Mouse (Mus musculus): Measurements from ENCODE around the gene Bcam.

Gene Bcam

DNA sequence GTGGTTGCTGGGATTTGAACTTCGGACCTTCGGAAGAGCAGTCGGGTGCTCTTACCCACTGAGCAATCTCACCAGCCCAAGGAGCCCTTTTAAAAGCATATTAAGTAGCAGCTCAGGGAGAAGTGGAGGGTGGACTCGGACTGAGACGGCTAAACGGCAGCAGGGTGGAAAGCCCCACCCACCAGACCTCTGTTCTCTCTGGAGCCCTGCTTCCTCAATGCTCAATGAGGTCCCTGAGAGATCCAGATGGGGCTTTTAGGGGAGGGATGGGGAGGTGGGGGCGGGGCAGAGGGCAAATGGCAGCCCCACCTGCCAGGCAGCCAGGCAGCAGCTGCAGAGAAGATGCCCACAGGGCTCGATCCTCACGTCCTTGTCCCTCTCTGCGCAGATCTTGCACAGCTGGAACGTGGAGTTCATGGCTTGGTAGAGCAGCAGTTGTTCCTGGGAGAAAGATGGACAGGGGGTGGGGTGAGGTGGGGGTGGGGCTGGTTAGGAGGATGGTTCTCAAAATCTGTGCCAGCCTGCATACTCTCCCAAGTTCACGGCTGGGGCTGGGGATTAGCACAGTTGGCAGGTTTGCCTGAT is 15.2 kb upstream of the Bcam start:
- DNase-seq (ENCODE audit: low read depth, low spot score) = no peak

DNA sequence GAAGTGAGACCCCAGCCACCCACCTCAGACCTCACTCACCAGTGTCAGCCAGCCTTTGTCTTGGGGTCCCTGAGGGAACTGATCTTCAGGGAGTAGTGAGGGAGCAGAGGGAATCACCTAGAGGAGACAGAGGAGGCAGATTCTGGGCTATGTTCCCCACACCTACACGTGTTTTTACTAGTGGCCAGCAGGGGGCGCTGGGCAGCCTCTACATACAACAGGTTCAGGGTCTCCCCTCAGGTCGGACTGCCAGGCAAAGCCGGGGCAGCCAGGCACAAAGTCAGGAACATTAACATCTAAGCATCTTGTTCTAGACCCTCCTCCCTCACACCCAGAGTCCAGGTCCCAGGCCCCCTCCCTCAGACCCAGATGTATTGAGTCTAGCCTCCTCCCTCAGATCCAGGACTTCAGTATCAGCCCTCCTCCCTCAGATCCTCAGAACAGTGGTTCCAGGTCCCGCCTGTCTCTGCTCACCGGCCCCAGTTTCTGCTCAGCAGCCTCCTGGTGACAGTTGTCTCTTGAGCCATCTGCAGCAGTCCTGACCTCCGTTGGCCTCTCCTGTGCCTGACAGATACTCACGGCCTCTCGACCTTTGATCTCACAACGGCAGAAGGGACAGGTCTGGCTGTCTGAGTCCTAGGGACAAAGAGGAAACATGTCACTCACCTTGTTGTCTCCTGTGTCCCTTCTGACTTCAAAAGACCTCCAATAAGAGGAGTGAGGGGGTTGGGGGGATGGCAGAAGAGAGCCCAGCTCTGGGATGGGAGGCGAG is 14.1 kb upstream of the Bcam start:
- DNase-seq (ENCODE audit: low read depth, low spot score) = no peak

DNA sequence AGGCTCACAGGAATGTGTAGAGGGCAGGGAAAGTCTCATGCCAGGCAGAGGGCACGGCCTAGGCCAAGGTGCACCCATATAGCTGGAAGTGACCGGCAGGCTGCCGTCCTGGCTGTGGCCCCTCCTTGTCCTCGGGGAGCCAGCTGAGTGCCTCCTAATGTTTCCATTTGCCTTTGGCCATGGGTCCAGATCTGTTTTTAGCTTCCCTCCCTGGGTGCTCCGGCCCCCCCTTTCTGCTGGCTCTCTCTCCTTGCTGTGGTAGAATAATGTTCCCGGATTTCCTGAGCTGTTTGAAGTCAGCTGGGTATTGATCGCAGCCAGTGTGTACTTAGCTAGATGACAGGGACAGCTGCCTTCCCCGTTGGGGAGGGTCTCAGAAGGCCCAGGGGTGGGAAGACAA is 12.8 kb upstream of the Bcam start:
- DNase-seq (ENCODE audit: low read depth, low spot score) = no peak

DNA sequence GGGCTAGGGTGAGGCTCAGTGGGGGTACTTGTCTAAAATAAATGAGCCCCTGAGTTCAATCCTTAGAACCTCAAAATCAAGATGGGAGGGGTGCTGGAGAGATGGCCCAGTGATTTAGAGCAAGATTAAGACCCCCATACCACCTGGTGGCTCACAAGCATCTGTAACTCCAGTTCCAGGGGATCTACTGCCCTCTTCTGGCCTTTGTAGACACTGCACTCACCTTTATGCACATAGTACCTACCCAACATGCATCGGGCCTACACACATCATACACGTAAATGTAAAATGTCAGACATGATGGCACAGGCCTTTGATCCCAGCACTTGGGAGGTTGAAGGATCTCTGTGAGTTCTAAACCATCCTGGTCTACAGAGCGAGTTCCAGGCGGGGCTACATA is 11.8 kb upstream of the Bcam start:
- no peak for DNase-seq (ENCODE audit: low read depth, low spot score)

DNA sequence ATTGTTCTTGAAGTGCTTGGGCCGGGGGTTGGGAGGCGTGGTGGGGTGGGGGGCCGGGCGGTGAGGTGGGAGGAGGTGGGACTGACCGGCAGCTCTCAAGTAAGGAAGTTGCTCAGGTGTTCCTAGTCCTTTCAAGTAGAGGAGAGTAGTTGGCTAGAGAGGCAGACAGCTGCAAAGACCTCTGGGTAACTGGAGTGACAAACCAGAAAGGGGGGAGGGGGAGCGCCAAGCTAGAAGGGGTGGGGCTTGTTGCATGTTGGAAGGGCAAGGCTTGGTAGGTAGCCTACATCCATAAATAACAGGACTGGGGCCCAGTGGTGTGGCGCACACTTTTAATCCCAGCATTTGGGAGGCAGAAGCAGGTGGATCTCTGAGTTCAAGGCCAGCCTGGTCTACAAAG is 10.9 kb upstream of the Bcam start:
- DNase-seq (ENCODE audit: low read depth, low spot score) = no peak

DNA sequence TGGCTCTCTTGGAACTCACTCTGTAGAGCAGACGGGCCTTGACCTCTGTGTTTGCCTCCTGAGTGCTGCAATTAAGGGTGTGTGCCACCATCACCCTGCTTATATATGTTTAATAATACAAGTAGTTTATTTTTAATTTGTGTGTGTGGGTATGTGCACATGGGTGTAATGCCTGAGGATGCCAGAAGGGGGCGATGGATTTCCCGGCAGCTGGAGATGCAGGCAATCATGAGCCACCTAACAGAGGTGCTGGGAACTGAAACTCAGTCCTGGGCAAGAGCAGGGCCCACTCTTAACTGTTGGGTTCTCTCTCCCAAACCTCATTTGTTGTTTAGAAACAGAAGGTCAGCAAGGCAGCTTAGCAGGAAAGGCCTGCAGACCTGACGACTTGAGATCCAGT is 9.1 kb upstream of the Bcam start:
- no peak for DNase-seq (ENCODE audit: low read depth, low spot score)

DNA sequence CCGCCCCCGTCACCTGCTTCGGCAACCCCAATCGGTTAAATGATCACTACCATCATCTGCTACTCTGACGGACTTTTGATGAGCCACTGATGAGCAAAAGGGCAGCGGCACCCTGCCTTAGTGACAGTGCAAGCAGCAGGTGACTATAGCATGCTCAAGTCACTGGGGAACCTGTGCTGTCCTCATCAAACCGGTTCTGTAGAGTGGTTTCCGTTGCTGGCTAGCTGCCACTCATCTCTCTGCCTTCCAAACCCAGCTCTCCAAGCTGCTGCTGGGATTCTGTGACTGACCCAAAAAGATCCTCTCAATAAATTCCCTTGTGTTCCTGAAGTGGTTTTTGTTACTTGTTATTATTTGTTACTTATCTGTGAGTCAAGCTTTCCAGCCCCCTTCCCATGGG is 7.8 kb upstream of the Bcam start:
- DNase-seq (ENCODE audit: low read depth, low spot score) = no peak

DNA sequence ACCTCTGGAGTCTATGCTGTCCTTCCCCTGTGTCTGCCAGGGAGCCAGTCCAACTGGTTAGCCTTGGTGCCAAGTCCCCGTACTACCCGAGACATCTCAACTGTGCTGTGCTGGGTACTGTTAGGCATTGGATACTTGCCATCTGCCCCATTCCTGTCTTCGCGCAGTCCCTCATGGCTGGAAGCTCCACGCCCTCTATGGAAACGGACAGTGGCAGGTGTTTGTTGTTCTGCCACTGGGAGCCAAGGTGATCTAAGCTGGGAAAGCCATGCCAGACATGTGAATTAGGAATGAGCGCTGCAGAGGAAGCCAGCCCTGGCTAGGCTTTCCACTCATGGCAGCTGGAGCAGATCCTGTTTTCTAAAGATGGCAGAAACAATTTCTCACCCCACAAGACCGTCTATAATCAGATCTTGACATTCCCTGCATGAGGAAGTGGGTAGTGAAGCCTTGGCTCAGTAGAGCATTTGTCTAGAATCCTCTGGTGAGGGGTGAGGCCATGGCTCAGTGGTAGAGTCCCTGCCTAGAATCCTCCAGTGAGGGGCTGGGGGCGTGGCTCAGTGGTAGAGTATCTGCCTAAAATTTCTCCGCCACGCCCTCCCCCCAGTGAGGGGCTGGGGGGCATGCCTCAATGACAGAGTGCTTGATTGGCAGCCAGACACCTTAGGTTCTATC is 6.4 kb upstream of the Bcam start:
- DNase-seq (ENCODE audit: low read depth, low spot score) = no peak

DNA sequence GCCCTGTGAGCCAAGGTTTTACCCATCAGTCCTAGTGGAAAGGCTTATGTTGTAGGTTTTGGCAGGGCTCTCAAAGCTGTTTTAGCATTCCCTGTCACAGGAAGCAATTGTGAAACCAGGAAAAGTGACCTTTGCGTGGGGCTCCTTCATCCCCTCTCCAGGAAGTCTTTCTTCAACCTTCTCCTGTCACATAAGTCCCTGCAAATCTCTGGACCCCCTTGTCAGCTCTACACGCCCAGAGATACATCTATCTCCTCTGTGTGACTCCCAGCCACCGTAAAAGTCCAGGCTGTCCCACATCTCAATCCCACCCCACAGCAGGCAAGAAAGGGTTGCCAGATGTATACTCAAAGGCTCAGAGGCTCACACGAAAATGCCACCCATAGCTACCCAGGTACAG is 866 bp upstream of the Bcam start:
- DNase-seq (ENCODE audit: low read depth, low spot score) = no peak

DNA sequence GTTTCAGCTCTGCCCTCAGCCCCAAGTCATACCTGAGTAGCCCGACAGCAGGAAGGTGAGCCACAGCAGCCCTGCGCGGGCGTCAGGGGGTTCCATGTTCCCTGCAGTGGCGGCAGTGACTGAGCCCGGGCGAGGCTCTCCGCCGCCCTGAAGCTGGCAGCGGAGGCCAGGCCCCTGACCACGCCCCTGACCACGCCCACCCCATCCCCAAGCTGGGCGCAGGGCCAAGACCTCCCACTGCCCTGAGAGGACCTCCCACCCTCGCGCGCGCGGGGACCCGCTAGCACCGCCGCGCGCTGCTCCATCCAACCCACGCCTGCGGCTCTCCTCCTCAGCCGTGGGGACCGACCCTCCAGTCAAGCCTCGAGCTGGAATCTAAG is 451 bp downstream of the Bcam start:
- peak; percentile 67 for DNase-seq (ENCODE audit: low read depth, low spot score)

DNA sequence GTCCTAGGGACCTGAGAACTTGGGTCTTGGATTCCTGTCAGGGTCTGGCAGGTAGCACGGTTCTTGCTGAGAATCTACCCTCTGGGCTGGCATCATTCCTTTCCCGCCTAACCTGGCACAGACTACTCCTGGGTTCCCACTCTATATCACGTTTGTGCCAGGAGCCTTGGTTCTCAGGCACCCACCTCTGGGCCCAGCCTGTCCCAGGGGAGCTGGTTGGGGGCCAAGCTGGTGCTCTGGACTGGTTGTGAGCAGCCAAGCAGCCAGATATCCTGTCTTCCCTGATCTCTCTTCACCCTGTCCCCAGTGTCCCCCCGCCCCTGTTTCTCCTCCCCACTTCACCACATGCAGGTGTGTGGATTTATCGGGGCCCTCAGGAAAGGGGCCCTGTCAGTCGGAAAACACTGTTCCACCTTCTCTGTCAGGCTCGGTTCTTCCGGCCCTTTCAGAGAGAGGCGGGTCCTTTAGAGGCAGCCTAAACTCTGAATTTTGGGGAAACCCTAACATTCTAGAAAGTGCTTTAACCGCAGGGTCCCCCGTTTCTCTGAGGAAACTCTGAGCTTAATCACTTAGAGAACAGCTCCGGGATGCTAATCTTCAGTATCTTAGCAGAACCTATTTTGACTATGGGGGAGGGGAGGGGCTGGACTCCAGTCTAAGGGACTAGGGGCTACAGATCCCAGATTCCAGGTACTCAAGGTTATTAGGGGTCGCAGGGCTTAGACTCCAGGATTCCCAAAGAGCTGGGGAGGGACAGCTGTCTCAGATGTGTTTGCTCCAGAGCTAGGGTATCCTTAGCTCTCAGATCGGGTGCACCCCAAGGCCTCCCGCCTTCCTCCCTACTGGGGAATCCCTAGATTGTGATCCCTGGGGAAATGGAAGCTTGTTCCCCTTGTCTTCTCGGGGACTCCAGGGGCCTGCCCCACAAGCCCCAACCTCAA is 1.1 kb downstream of the Bcam start:
- DNase-seq (ENCODE audit: low read depth, low spot score) = no peak

DNA sequence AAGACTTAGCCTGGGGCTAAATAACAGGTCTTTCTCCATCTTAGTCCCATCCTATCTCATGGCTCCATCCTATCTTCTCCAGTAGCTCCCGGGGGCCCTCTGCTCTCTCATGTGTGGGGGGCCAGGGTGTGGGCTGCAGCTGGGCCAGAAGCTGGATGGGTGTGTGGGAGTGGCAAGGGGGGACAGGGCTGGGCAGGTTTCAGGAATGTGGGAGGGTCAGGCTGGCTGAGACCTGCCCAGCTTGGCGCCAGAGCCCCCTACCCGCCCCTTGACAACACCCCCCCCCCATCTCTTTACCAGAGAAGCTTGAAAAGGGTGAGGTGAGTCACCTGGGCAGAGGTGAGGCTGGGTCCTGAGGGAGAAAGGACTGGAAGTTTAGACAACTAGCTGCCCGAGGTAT is 1.8 kb downstream of the Bcam start:
- DNase-seq (ENCODE audit: low read depth, low spot score) = no peak

DNA sequence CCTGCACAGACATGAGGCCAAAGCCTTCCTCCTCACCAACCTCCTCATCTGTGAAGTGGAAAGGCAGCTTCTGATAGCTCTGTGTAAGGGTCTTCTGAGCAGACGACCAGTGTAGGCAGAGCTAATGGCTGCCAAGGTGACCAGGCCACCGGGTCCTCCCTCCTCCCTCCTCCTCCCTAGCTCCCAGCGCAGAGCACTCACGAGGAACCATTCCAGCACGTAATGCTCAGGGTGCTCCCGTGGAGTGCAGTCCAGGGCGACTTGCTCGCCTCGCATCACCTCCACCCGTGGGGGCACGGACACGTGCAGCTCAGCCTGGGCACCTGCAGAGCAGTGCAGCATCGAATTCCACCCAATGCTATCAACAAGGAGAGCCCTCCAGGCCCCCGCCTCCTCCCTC is 2.6 kb downstream of the Bcam start:
- no peak for DNase-seq (ENCODE audit: low read depth, low spot score)

DNA sequence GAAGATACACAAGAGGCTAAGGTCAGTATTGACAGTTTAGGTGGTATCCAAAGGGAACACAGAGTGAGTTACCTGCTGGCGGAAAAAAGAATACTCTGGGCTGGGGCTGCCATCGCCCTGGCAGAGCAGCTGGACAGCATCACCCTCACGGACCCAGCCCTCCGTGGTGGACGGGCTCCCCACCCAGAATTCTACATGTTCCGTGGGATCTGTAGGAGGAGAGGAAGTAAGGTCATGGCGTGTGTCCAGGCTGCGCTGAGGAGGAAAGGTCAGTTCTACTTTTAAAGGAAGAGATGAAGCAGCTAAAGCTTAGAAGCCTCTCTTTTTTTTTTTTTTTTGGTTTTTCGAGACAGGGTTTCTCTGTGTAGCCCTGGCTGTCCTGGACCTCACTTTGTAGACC is 6.2 kb downstream of the Bcam start:
- no peak for DNase-seq (ENCODE audit: low read depth, low spot score)

DNA sequence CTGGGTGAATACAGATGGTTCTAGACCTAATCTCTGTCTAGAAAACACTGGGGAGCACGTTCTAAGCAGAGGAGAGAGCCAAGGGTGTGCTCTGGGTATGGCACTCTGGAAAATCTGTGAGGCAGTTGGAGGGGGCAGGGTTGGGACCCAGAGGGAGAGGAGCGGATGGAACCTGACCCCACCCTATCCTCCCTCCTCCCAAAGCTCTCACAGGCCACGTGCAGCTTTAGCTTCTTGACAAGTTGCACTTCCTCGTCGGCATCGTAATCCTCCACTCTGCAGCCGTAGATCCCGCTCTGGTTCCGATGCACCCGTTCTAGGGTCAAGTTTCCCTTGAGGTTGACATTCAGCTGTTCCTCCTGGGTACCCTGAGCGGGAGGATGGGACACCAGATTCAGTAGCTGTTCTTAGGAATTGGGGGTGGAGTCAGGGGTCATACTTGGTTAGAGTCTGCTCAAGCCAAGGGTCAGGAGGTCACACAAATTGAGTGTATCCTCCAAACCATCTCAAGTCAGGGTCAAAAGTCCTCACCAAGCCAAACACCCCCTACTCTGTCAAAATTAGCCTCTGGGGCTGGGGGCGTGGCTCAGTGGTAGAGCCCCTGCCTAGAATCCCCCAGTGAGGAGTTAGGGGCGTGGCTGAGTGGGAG is 6.9 kb downstream of the Bcam start:
- no peak for DNase-seq (ENCODE audit: low read depth, low spot score)

DNA sequence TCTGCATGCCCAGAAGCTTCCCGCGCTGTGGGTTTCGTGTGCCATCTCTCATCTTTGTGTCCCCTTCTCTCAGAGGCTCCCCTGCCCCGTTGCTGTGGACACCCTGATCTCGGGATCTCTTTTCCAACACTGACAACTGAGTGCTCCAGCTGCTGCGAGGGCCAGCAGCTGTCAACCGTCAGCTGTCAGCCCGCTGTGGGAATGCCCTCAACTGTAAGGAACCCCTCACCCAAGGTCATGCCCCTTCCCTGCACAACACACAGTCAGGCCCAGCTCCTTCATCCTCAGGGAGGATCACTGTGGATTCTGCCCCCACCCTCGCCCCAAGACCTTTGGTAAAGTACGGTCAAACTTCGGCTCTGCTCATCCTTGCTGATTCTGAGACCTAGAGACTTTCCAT is 8.5 kb downstream of the Bcam start:
- no peak for DNase-seq (ENCODE audit: low read depth, low spot score)

DNA sequence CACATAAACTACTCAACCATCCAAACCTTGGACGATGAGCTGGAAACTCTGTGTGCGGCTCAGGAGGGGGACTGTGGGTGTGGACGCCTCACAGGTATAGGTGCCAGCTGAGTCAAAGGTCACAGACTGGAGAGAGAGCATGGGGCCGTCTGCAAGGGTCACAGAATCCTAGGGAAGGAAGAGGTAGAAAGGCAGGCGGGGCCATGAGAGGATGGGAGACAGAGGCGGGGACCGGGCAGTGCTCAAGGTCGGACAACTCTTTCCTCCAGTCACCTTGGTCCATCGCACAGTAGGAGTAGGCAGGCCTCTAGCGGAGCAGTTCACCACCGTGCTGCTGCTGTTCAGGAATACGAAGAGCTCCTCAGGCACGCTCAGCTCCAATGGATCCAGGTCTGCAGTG is 10.8 kb downstream of the Bcam start:
- no peak for DNase-seq (ENCODE audit: low read depth, low spot score)

DNA sequence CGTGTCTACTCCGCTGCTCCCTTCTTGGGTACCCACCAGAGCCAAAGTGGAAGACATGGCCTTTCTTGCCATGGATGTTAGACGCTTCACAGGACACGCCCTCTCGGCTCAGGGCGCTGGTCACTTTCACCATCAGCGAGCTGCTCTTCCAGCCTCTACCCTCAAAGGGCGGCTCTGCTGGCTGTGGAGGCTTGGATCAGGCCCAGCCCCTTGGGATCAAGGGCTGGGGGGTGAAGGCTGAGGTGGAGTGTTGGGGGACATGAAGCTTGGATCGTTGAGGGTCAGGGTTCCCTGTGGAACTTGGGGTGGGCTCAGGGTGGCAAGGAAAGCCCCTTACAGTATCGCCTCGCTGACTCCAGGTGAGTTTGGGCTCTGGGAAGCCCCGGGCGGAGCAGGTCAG is 12.2 kb downstream of the Bcam start:
- DNase-seq (ENCODE audit: low read depth, low spot score) = no peak

DNA sequence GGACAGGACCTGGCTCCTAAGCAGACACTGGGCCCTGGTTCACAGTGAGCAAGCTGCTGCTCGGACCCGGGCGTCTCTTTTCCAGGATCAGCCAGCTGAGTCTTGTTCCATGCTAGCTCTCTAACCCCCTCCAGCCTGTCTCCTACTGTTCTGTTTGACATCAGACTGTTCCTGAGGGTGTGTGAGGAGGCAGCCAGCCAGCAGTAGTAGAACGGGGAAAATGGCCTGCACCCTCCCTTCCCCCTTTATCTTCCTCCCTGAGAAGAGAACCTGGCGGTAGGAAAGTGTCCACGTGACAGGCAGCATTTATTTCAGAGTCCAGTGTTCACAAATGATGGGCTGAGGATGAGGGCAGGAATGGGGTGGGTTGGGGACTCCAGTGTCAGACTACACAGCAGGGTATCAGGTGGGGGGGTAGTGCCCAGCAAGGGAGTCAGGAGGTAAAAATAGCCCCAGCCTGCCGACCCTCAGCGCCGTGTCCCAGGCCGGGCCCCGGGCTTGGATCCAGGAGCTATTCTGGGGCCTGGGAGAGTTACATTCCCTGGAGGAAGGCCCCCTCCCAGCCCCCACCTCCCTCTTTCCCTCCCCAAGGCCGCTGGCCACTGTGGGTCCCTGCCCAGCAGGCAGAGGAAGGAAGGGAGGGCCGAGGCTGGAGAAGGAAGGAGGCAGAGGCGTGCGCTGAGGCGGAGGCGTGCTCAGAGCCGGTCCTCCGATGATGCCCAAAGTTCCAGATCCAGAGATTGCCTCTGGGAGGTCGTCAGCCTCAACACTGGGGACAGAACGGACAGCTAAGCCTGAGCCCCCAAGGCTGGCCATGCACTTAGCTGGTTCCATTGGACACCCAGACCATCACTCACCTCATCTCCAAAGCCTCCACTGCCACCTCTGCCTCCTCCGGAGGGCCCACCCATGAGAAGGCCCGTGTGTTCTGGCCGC is 14.7 kb downstream of the Bcam start:
- DNase-seq (ENCODE audit: low read depth, low spot score) = no peak

DNA sequence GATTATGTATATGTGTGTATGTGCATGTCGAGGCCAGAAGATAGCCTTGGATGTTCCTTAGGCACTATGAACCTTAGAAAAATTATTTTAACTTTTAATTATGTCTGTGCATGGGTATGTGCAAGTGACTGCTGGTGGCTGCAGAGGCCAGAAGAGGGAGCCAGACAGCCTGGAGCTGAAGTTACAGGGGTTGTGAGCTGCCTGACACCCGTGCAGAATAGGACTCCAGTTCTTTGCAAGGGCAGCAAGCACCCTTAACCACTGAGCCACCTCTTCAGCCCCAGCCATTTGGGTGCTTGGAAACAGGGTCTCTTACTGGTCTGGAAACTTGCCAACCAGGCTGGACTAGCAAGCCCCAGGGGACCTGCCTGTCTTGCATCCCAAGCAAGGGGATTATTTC is 15.8 kb downstream of the Bcam start:
- DNase-seq (ENCODE audit: low read depth, low spot score) = no peak

DNA sequence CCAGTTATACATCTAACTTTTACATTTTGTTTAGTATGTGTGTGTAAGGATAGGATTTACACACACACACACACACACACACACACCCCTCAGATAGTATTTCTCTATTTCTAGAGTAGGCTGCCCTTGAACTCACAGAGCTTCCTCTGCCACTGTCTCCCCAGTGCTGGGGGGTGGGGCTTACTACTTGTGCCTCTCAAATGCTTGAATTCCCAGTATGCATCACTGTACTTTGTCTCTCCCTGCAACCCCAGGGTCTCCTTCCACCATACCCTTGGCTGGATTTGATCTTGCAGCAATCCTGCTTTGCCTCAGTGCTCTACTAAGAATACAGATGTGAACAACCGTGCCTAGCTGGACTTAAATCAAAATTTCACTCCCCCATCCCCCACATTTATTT is 16.8 kb downstream of the Bcam start:
- DNase-seq (ENCODE audit: low read depth, low spot score) = no peak
